Comparison of ENCODE assay signal across 19 mouse cellular contexts in the genomic region with DNA sequence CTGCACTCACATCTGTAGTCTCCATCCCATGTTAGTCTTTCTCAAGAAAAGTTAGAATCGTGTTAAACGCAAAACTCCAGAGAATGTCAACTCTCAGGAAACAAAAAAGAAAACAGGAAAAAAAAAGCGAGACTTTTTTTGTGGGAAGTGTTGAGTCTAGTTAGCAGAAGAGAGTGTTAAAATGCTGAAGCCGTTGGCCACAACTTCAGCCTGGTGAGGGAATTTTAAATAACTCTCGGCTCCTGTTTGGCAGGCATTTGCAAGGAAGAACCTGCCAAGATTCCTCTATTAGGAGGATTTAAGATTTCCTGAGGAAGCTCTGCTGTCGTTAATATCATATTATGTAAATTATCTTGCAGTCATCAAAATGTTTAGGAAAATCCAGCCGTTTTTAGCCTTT.
A peak's percentile ranks its signal among the peaks of the same experiment; 100 is the strongest.
DNase-seq lines count a peak whose midpoint lies in the region; ATAC-seq and TF ChIP-seq lines count a peak whose summit lies in the region.
"Had no signal": no experiment of that assay in that cellular context is flagged by ENCODE, and none has a peak within 500 bp of the region (broad histone marks: within the 10 kb centered on the region; RNA-seq: fewer than 3 reads in every experiment).

No protein-coding gene starts in this region.

- H3K4me3 ChIP-seq in forebrain, embryonic 14.5 days (ENCODE audit: low read depth, low read length): no peak overlapping the region
- no peak overlapping the region for H3K4me3 ChIP-seq in forebrain, embryonic 15.5 days
- H3K4me3 ChIP-seq in kidney, postnatal 0 days (replicated peaks; ENCODE audit: low read depth, low read length): no peak overlapping the region
- H3K4me3 ChIP-seq in kidney, embryonic 15.5 days (replicated peaks): no peak overlapping the region
- no peak overlapping the region for H3K4me3 ChIP-seq in lung, embryonic 14.5 days (ENCODE audit: low read depth, low read length)
- H3K4me3 ChIP-seq in cerebellum, adult 2 months (replicated peaks; ENCODE audit: insufficient read depth, low read depth, low read length): no peak overlapping the region
- H3K4me3 ChIP-seq: left cerebral cortex, adult 2 months; limb, embryonic 13.5 days had no signal

- H3K4me1 ChIP-seq in forebrain, embryonic 14.5 days (ENCODE audit: control insufficient read depth, insufficient read depth, low read length): no peaks in the 10 kb centered on the region
- no peaks in the 10 kb centered on the region for H3K4me1 ChIP-seq in forebrain, embryonic 15.5 days
- no peaks in the 10 kb centered on the region for H3K4me1 ChIP-seq in kidney, postnatal 0 days (replicated peaks; ENCODE audit: insufficient read depth, low read length)
- H3K4me1 ChIP-seq in kidney, embryonic 15.5 days: no peaks in the 10 kb centered on the region
- no peaks in the 10 kb centered on the region for H3K4me1 ChIP-seq in lung, embryonic 14.5 days (ENCODE audit: insufficient read depth)
- no peaks in the 10 kb centered on the region for H3K4me1 ChIP-seq in cerebellum, adult 2 months (ENCODE audit: control insufficient read depth, insufficient read depth, low read length)
- H3K4me1 ChIP-seq: limb, embryonic 13.5 days had no signal

- no peak overlapping the region for H3K4me2 ChIP-seq in forebrain, embryonic 14.5 days (ENCODE audit: low read length)
- no peak overlapping the region for H3K4me2 ChIP-seq in forebrain, embryonic 15.5 days (replicated peaks)
- no peak overlapping the region for H3K4me2 ChIP-seq in kidney, postnatal 0 days (ENCODE audit: low read length)
- H3K4me2 ChIP-seq in kidney, embryonic 15.5 days: no peak overlapping the region
- no peak overlapping the region for H3K4me2 ChIP-seq in lung, embryonic 14.5 days
- H3K4me2 ChIP-seq: limb, embryonic 13.5 days; midbrain, embryonic 11.5 days had no signal

- WGBS in forebrain, embryonic 14.5 days: 71% methylated on average over 7 of the region's 7 CpGs
- WGBS in forebrain, embryonic 15.5 days: 54% methylated on average over 7 of the region's 7 CpGs
- 43% methylated on average over 7 of the region's 7 CpGs for WGBS in kidney, postnatal 0 days
- 52% methylated on average over 7 of the region's 7 CpGs for WGBS in kidney, embryonic 15.5 days
- 56% methylated on average over 7 of the region's 7 CpGs for WGBS in lung, embryonic 14.5 days
- WGBS in cerebellum, adult 2 months: 39% methylated on average over 7 of the region's 7 CpGs

- H3K9me3 ChIP-seq in forebrain, embryonic 14.5 days (replicated peaks; ENCODE audit: control insufficient read depth, low read length): no peaks in the 10 kb centered on the region
- H3K9me3 ChIP-seq in forebrain, embryonic 15.5 days: no peaks in the 10 kb centered on the region
- H3K9me3 ChIP-seq in kidney, postnatal 0 days (replicated peaks; ENCODE audit: low read length): no peaks in the 10 kb centered on the region
- H3K9me3 ChIP-seq in kidney, embryonic 15.5 days (replicated peaks): no peaks in the 10 kb centered on the region
- no peaks in the 10 kb centered on the region for H3K9me3 ChIP-seq in lung, embryonic 14.5 days (ENCODE audit: low read depth, low read length)
- H3K9me3 ChIP-seq: limb, embryonic 13.5 days had no signal

- H3K36me3 ChIP-seq in forebrain, embryonic 14.5 days (ENCODE audit: control insufficient read depth, insufficient read depth, low read length): no peaks in the 10 kb centered on the region
- H3K36me3 ChIP-seq in forebrain, embryonic 15.5 days: no peaks in the 10 kb centered on the region
- H3K36me3 ChIP-seq in kidney, postnatal 0 days (ENCODE audit: insufficient read depth, low read length): no peaks in the 10 kb centered on the region
- no peaks in the 10 kb centered on the region for H3K36me3 ChIP-seq in kidney, embryonic 15.5 days
- no peaks in the 10 kb centered on the region for H3K36me3 ChIP-seq in lung, embryonic 14.5 days (ENCODE audit: insufficient read depth)
- H3K36me3 ChIP-seq: limb, embryonic 13.5 days had no signal

- no peak overlapping the region for H3K9ac ChIP-seq in forebrain, embryonic 14.5 days (ENCODE audit: low read length)
- H3K9ac ChIP-seq in forebrain, embryonic 15.5 days (replicated peaks): no peak overlapping the region
- no peak overlapping the region for H3K9ac ChIP-seq in kidney, postnatal 0 days (ENCODE audit: low read depth, low read length)
- no peak overlapping the region for H3K9ac ChIP-seq in kidney, embryonic 15.5 days
- H3K9ac ChIP-seq in lung, embryonic 14.5 days: no peak overlapping the region
- H3K9ac ChIP-seq: limb, embryonic 13.5 days; liver, embryonic 14.5 days had no signal

- no peak for TF ChIP-seq POLR2A in cerebellum, adult 2 months (IDR thresholded peaks at IDR 0.05; ENCODE audit: borderline replicate concordance, insufficient read depth, low read length)

- DNase-seq in forebrain, embryonic 14.5 days (ENCODE audit: low spot score): peak; percentile 44
- peak; percentile 35 for DNase-seq in kidney, postnatal 0 days (ENCODE audit: low spot score)
- peak; percentile 3 for DNase-seq in lung, embryonic 14.5 days
- no peak for DNase-seq in lung, adult 18-20 months
- DNase-seq in telencephalon, adult 2 months (ENCODE audit: low read depth, low spot score): peak; percentile 69
- DNase-seq in cerebellum, adult 2 months: no peak
- DNase-seq: adrenal gland, postnatal 14 days; cerebellum, adult 11-12 months; cerebellum, postnatal 25 days; embryo, embryonic 11 days had no signal

- TF ChIP-seq CTCF in kidney, postnatal 0 days (IDR thresholded peaks at IDR 0.05; ENCODE audit: low read depth): no peak
- no peak for TF ChIP-seq CTCF in lung, embryonic 14.5 days (IDR thresholded peaks at IDR 0.05; ENCODE audit: low read depth)
- TF ChIP-seq CTCF in cerebellum, adult 2 months (IDR thresholded peaks at IDR 0.05; ENCODE audit: borderline replicate concordance, insufficient read depth, low read depth, low read length): no peak

- ATAC-seq in forebrain, embryonic 14.5 days: no peak
- ATAC-seq in forebrain, embryonic 15.5 days (replicated peaks): no peak
- ATAC-seq in kidney, postnatal 0 days (replicated peaks; ENCODE audit: low FRiP score, low read depth): no peak
- no peak for ATAC-seq in kidney, embryonic 15.5 days (replicated peaks; ENCODE audit: low FRiP score)
- ATAC-seq in lung, embryonic 14.5 days (ENCODE audit: insufficient read depth): no peak
- ATAC-seq: activated CD4-positive, CD25-positive, alpha-beta regulatory T cell, adult 4 months; lung, postnatal 0 days had no signal

- no peaks in the 10 kb centered on the region for H3K27me3 ChIP-seq in forebrain, embryonic 14.5 days (replicated peaks; ENCODE audit: control insufficient read depth, insufficient read depth, low read length)
- H3K27me3 ChIP-seq in forebrain, embryonic 15.5 days: no peaks in the 10 kb centered on the region
- H3K27me3 ChIP-seq in kidney, postnatal 0 days (ENCODE audit: insufficient read depth, low read length): no peaks in the 10 kb centered on the region
- H3K27me3 ChIP-seq in kidney, embryonic 15.5 days: no peaks in the 10 kb centered on the region
- H3K27me3 ChIP-seq in lung, embryonic 14.5 days (ENCODE audit: insufficient read depth, low read length): no peaks in the 10 kb centered on the region
- H3K27me3 ChIP-seq in cerebellum, adult 2 months (ENCODE audit: control insufficient read depth, insufficient read depth, low read length): no peaks in the 10 kb centered on the region
- H3K27me3 ChIP-seq: limb, embryonic 13.5 days had no signal

- no peak overlapping the region for H3K27ac ChIP-seq in forebrain, embryonic 14.5 days (ENCODE audit: low read depth, low read length)
- no peak overlapping the region for H3K27ac ChIP-seq in forebrain, embryonic 15.5 days (replicated peaks)
- no peak overlapping the region for H3K27ac ChIP-seq in kidney, postnatal 0 days
- no peak overlapping the region for H3K27ac ChIP-seq in kidney, embryonic 15.5 days
- H3K27ac ChIP-seq in lung, embryonic 14.5 days (ENCODE audit: low read depth): no peak overlapping the region
- no peak overlapping the region for H3K27ac ChIP-seq in cerebellum, adult 2 months (ENCODE audit: insufficient read depth, low read length)
- H3K27ac ChIP-seq: left cerebral cortex, adult 2 months; limb, embryonic 13.5 days; liver, embryonic 14.5 days; stomach, postnatal 0 days had no signal

Comparison
In these comparisons a context has a peak if more than half of its experiments do, and no peak if none do; other contexts are left out.
1. DNase-seq: peak in forebrain, embryonic 14.5 days (single experiment), kidney, postnatal 0 days (single experiment), lung, embryonic 14.5 days (single experiment) and telencephalon, adult 2 months (single experiment); none in lung, adult 18-20 months (0 of 2) and cerebellum, adult 2 months (0 of 2).